Mouse (Mus musculus) ovary, postnatal 14 days (tissue): Measurements from ENCODE around the gene Ikzf5.

Experiments used
- DNase-seq: peaks from one replicate; pipeline ENCODE4 v3.0.0; 2022; ENCODE audit warnings: low spot score

Ikzf5 gene

DNA sequence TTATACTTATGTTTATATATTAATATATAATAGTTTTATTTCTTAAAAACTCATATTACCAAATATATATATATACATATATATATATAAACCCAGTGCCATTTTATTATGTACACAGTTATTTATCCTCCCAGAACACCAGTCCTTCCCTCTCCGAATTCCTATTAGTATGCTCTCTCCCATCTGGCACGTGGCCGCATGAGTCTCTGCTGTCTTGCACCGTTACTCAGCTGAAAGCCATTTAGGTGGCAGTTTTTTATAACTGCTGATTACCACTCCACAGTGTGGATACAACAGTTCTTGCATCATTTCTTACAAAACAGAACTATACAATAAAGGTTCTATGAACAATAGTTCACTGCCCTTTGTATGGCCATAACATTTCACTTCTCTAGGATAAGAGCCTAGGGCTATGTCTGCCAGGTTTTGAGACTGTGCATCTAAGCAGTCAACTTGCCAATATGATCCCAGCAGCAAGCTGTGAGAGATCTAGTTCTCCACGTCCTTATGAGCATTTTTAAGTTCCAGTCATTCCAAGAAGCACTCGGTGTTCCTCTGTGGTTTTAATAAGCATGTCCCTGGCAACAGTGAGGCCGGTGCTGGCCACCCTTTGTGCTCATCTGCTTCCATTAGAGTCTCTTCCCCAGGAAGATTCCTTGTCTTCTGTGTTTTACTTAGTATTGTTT lies 64.3 kb downstream of the Ikzf5 start:
- DNase-seq = no peak
